ENCODE assay signal across 9 mouse cellular contexts in genomic region chr15:80253530-80253929, GRCm38 (mm10). TPM values are rescaled to one million over a fixed set of nuclear protein-coding genes. Genes with fewer than 3 reads are reported as not detected.
DNase-seq lines count a peak whose midpoint lies in the region; ATAC-seq and TF ChIP-seq lines count a peak whose summit lies in the region.
"Had no signal": no experiment of that assay in that cellular context is flagged by ENCODE, and none has a peak within 500 bp of the region (broad histone marks: within the 10 kb centered on the region; RNA-seq: fewer than 3 reads in every experiment).

No protein-coding gene starts in this region.

- H3K4me3 ChIP-seq in heart, embryonic 10.5 days, result 0 out of 2 replicates have a peak overlapping the region, but pooled peaks have one; percentile 77
- no peak overlapping the region for H3K4me3 ChIP-seq in heart, postnatal 0 days (ENCODE audit: low read depth, low read length)
- no peak overlapping the region for H3K4me3 ChIP-seq in liver, postnatal 0 days (ENCODE audit: low read depth, low read length)

- 24% methylated on average over 2 of the region's 2 CpGs for WGBS in heart, embryonic 10.5 days
- 24% methylated on average over 2 of the region's 2 CpGs for WGBS in heart, postnatal 0 days
- WGBS in liver, postnatal 0 days (ENCODE audit: insufficient replicate concordance), result 69% methylated on average over 2 of the region's 2 CpGs

- no peak for TF ChIP-seq CTCF in heart, postnatal 0 days (IDR thresholded peaks at IDR 0.05; ENCODE audit: low read depth)
- TF ChIP-seq CTCF in liver, postnatal 0 days (IDR thresholded peaks at IDR 0.05; ENCODE audit: low read depth), result no peak

- no peak overlapping the region for H3K9ac ChIP-seq in heart, postnatal 0 days (replicated peaks; ENCODE audit: low read depth, low read length)
- H3K9ac ChIP-seq in liver, postnatal 0 days (replicated peaks), result no peak overlapping the region

- TF ChIP-seq EP300 in heart, postnatal 0 days (IDR thresholded peaks at IDR 0.05; ENCODE audit: low read depth), result no peak
- TF ChIP-seq EP300 in liver, postnatal 0 days (IDR thresholded peaks at IDR 0.05; ENCODE audit: low read depth), result no peak

- intact Hi-C loops in heart, postnatal 25 days (cut with DNase I), result no loop called here

- H3K27me3 ChIP-seq in heart, embryonic 10.5 days (ENCODE audit: insufficient read depth, poor library complexity, severe bottlenecking), result no peaks in the 10 kb centered on the region
- H3K27me3 ChIP-seq in heart, postnatal 0 days (ENCODE audit: control insufficient read depth, insufficient read depth, low read length), result no peaks in the 10 kb centered on the region
- H3K27me3 ChIP-seq in liver, postnatal 0 days (ENCODE audit: insufficient read depth, low read length), result no peaks in the 10 kb centered on the region

- H3K9me3 ChIP-seq in heart, embryonic 10.5 days, result no peaks in the 10 kb centered on the region
- H3K9me3 ChIP-seq in heart, postnatal 0 days (replicated peaks; ENCODE audit: control insufficient read depth, low read length), result no peaks in the 10 kb centered on the region
- no peaks in the 10 kb centered on the region for H3K9me3 ChIP-seq in liver, postnatal 0 days (ENCODE audit: low read length)

- peak overlapping the region; percentile 97 for H3K27ac ChIP-seq in heart, embryonic 10.5 days
- peak overlapping the region; percentile 98 for H3K27ac ChIP-seq in heart, postnatal 0 days (ENCODE audit: low read depth)
- peak overlapping the region; percentile 99 for H3K27ac ChIP-seq in liver, postnatal 0 days (ENCODE audit: low read depth)

- no peak for DNase-seq in heart, embryonic 10.5 days (ENCODE audit: low spot score)
- no peak for DNase-seq in heart, postnatal 25 days (ENCODE audit: low spot score)
- peak; percentile 88 for DNase-seq in NIH3T3 (ENCODE audit: low read depth)
- DNase-seq in heart, postnatal 0 days (ENCODE audit: low spot score), result no peak
- DNase-seq in liver, postnatal 0 days, result no peak
- no peak for DNase-seq in cerebellum, postnatal 25 days
- DNase-seq in adrenal gland, adult (ENCODE audit: inconsistent age in 2 of 2, low spot score in 1 of 2), result no peak
- no peak for DNase-seq in layer of hippocampus, adult 11-12 months (ENCODE audit: low spot score)
- DNase-seq: cerebellum, adult 9-10 months had no signal

- no peak overlapping the region for H3K4me2 ChIP-seq in heart, postnatal 0 days (ENCODE audit: low read depth, low read length)
- peak overlapping the region; percentile 99; the same call in 1 of the 2 replicates for H3K4me2 ChIP-seq in liver, postnatal 0 days (ENCODE audit: low read depth, low read length)

- peaks cover 58% of the 10 kb centered on the region for H3K36me3 ChIP-seq in heart, embryonic 10.5 days
- H3K36me3 ChIP-seq in heart, postnatal 0 days (replicated peaks; ENCODE audit: control insufficient read depth, insufficient read depth, low read length), result peaks cover 37% of the 10 kb centered on the region
- H3K36me3 ChIP-seq in liver, postnatal 0 days (replicated peaks; ENCODE audit: insufficient read depth, low read length), result peaks cover 55% of the 10 kb centered on the region

- H3K4me1 ChIP-seq in heart, embryonic 10.5 days, result peaks cover 61% of the 10 kb centered on the region
- peaks cover 38% of the 10 kb centered on the region for H3K4me1 ChIP-seq in heart, postnatal 0 days (ENCODE audit: control insufficient read depth, insufficient read depth)
- H3K4me1 ChIP-seq in liver, postnatal 0 days (ENCODE audit: insufficient read depth), result peaks cover 62% of the 10 kb centered on the region

- ATAC-seq in heart, postnatal 0 days (ENCODE audit: insufficient read depth, low read depth), result no peak
- ATAC-seq in liver, postnatal 0 days, result no peak

RNA-seq across cellular contexts. Expression of gene Atf4, which starts 1.5 kb away (rescaled TPM):
- 84.8 and 109 TPM in 2 replicates for polyA plus RNA-seq in heart, embryonic 10.5 days (2016; fragmentation: Nextera tagmentation; extraction: Ambion mirVana)
- 10 to 100 TPM; 58.3 to 81.7 TPM for total RNA-seq in heart, postnatal 25 days (2021)
- total RNA-seq in heart, postnatal 0 days (2014; rRNA removed; ENCODE audit: low replicate concordance), result 122 and 128 TPM in 2 replicates
- 63.5 and 65.0 TPM in 2 replicates for polyA plus RNA-seq in heart, postnatal 0 days (2015; fragmentation: Nextera tagmentation; extraction: Ambion mirVana)
- polyA plus RNA-seq in liver, postnatal 0 days (2015; fragmentation: Nextera tagmentation; extraction: Ambion mirVana), result 64.3 and 65.7 TPM in 2 replicates

RNA-seq across cellular contexts. Expression of gene Rps19bp1, which starts 10.6 kb away (rescaled TPM):
- 46.1 and 62.5 TPM in 2 replicates for polyA plus RNA-seq in heart, embryonic 10.5 days (2016; fragmentation: Nextera tagmentation; extraction: Ambion mirVana)
- 10 to 100 TPM; 15.5 to 15.9 TPM for total RNA-seq in heart, postnatal 25 days (2021)
- total RNA-seq in heart, postnatal 0 days (2014; rRNA removed; ENCODE audit: low replicate concordance), result 13.7 and 21.6 TPM in 2 replicates
- 34.7 and 35.8 TPM in 2 replicates for polyA plus RNA-seq in heart, postnatal 0 days (2015; fragmentation: Nextera tagmentation; extraction: Ambion mirVana)
- polyA plus RNA-seq in liver, postnatal 0 days (2015; fragmentation: Nextera tagmentation; extraction: Ambion mirVana), result 27.0 and 27.5 TPM in 2 replicates

RNA-seq across cellular contexts. Expression of gene AC140267.1, which starts 17.9 kb away (rescaled TPM):
- 3.5 TPM in 1 of 2 replicates, not detected in the other for polyA plus RNA-seq in heart, embryonic 10.5 days (2016; fragmentation: Nextera tagmentation; extraction: Ambion mirVana)
- total RNA-seq in heart, postnatal 25 days (2021), result 10 to 100 TPM; 16.1 to 21.0 TPM
- total RNA-seq in heart, postnatal 0 days (2014; rRNA removed; ENCODE audit: low replicate concordance), result not detected in 2 replicates
- not detected in 2 replicates for polyA plus RNA-seq in heart, postnatal 0 days (2015; fragmentation: Nextera tagmentation; extraction: Ambion mirVana)
- not detected in 2 replicates for polyA plus RNA-seq in liver, postnatal 0 days (2015; fragmentation: Nextera tagmentation; extraction: Ambion mirVana)

RNA-seq across cellular contexts. Expression of gene Mief1, which starts 19.7 kb away (rescaled TPM):
- 31.0 and 39.2 TPM in 2 replicates for polyA plus RNA-seq in heart, embryonic 10.5 days (2016; fragmentation: Nextera tagmentation; extraction: Ambion mirVana)
- total RNA-seq in heart, postnatal 25 days (2021), result 10 to 100 TPM; 29.2 to 32.3 TPM
- total RNA-seq in heart, postnatal 0 days (2014; rRNA removed; ENCODE audit: low replicate concordance), result 34.5 and 39.8 TPM in 2 replicates
- polyA plus RNA-seq in heart, postnatal 0 days (2015; fragmentation: Nextera tagmentation; extraction: Ambion mirVana), result 17.0 and 17.8 TPM in 2 replicates
- polyA plus RNA-seq in liver, postnatal 0 days (2015; fragmentation: Nextera tagmentation; extraction: Ambion mirVana), result 8.5 and 8.6 TPM in 2 replicates

RNA-seq across cellular contexts. Expression of gene Cacna1i, which starts 33.5 kb away (rescaled TPM):
- polyA plus RNA-seq in heart, embryonic 10.5 days (2016; fragmentation: Nextera tagmentation; extraction: Ambion mirVana), result 0.04 TPM in 1 of 2 replicates, not detected in the other
- under 1 TPM in 1 of 2 experiments, not detected in 1; 0.36 TPM for total RNA-seq in heart, postnatal 25 days (2021)
- total RNA-seq in heart, postnatal 0 days (2014; rRNA removed; ENCODE audit: low replicate concordance), result not detected in 2 replicates
- not detected in 2 replicates for polyA plus RNA-seq in heart, postnatal 0 days (2015; fragmentation: Nextera tagmentation; extraction: Ambion mirVana)
- polyA plus RNA-seq in liver, postnatal 0 days (2015; fragmentation: Nextera tagmentation; extraction: Ambion mirVana), result not detected in 2 replicates
